Mouse (Mus musculus) ES-Bruce4 (cell line): ENCODE results near the gene Fam222b.

ENCODE experiments used
- CTCF ChIP-seq: IDR thresholded peaks from one replicate; pipeline ENCODE4 v1.8.1; 2011; ENCODE audit warnings: low read depth, low read length
- EP300 ChIP-seq: IDR thresholded peaks from 2 replicates; pipeline ENCODE4 v1.6.1; 2011; ENCODE audit warnings: low read depth, low read length; ENCODE audit not compliant: insufficient read depth
- POLR2A ChIP-seq: IDR thresholded peaks from one replicate; pipeline ENCODE4 v1.8.1; 2011; ENCODE audit warnings: low read length; ENCODE audit not compliant: insufficient read depth

DNA sequence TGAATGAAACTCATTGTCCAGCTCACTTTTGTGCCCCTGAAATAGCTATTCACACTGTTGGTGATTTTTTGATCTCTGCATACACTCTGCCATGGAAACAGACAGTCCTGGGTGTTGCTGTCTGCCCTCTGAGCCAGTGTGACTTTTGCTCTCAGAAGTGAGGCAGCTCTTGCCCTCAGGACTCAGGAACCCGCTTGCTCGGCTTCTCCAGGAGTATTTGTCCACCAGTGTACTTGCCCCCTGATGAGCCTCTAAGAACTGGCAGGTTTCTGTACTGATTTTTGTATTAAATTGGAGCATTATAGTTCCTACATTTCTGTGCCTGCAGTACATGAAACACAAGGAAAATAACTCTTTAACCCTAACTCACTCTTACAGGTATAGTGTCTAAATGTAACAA is 49.1 kb downstream of the Fam222b start:
- TF ChIP-seq EP300: no peak
- no peak for TF ChIP-seq POLR2A
- TF ChIP-seq CTCF: no peak
